15 mouse cellular contexts compared by ENCODE assay signal in the genomic region with DNA sequence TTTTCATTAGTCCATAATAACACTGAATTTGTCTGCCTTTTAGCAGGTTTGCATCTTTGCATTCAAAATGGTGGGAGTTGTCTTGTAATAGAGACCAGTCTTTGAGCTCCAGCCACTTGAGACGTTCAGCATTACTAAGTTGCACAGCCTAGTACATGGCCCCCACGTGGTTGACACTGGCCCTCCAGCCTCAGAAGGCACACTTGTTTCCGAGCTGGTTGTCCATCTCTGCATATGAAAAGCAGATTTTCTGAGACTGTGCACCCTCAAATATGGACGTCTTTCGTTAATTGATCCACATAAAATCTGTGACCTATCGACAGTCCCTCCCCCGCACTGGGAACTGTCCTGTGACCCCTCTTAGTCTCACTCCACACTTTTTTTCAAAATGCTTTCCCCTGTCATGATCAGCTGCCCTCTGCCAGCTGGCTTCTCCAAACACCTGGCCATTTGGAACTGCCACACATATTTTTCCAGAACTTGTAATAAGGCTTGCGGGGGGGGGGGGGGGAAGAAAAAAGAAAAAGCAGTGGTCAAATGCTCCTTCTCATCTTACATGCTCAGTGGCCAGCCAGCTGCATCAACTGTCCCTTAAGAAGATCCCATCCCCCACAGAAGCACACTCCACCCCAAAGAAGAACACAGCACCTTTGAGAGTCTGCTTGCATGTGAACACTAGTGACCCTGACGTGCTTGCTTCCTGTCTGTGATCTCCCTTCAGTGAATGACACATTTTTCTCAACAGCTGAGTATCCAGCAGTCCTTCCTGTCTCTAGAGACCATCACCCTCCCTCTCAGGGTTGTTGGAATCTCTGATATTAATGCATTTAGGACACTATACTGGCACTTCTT.
A peak's percentile ranks its signal among the peaks of the same experiment; 100 is the strongest.
DNase-seq lines count a peak whose midpoint lies in the region; ATAC-seq and TF ChIP-seq lines count a peak whose summit lies in the region.
"Had no signal": no experiment of that assay in that cellular context is flagged by ENCODE, and none has a peak within 500 bp of the region (broad histone marks: within the 10 kb centered on the region; RNA-seq: fewer than 3 reads in every experiment).

No protein-coding gene starts in this region.

- intact Hi-C loops in heart, postnatal 25 days (cut with DNase I), result no loop called here

- WGBS in heart, embryonic 14.5 days, result 70% methylated on average over 8 of the region's 9 CpGs
- 47% methylated on average over 8 of the region's 9 CpGs for WGBS in lung, embryonic 16.5 days
- 42% methylated on average over 9 of the region's 9 CpGs for WGBS in embryonic facial prominence, embryonic 11.5 days
- 52% methylated on average over 8 of the region's 9 CpGs for WGBS in limb, embryonic 14.5 days

- no peak for DNase-seq in heart, postnatal 25 days (ENCODE audit: low spot score)
- no peak for DNase-seq in lung, adult 18-20 months
- peak; percentile 42 for DNase-seq in embryonic facial prominence, embryonic 11.5 days (ENCODE audit: low spot score)
- DNase-seq in limb, embryonic 14.5 days (ENCODE audit: low spot score), result no peak
- no peak for DNase-seq in ovary, adult 18-20 months (ENCODE audit: low spot score)
- no peak for DNase-seq in gastrocnemius, postnatal 4 days (ENCODE audit: low spot score in 2 of 2)
- DNase-seq: cerebellum, adult 11 months; kidney, postnatal 25 days; right cerebral cortex, adult 18-20 months; thymus, postnatal 4 days had no signal

- ATAC-seq in heart, embryonic 14.5 days (ENCODE audit: insufficient number of reproducible peaks, insufficient read depth, low FRiP score, low read depth), result no peak
- peak; percentile 75 for ATAC-seq in lung, embryonic 16.5 days (ENCODE audit: low read depth)
- ATAC-seq in embryonic facial prominence, embryonic 11.5 days (replicated peaks; ENCODE audit: insufficient number of reproducible peaks, low FRiP score, low TSS enrichment, low read depth), result 0 out of 2 replicates have a peak, but pooled peaks have one; percentile 50
- ATAC-seq in limb, embryonic 14.5 days (ENCODE audit: low FRiP score, low read depth), result peak; percentile 80

- H3K4me3 ChIP-seq in heart, embryonic 14.5 days (ENCODE audit: control insufficient read depth in 1 of 2, insufficient read depth in 1 of 2, low read depth in 1 of 2, low read length in 2 of 2), result no peak overlapping the region
- no peak overlapping the region for H3K4me3 ChIP-seq in lung, embryonic 16.5 days (ENCODE audit: low read length)
- H3K4me3 ChIP-seq in embryonic facial prominence, embryonic 11.5 days (ENCODE audit: low read depth, low read length), result no peak overlapping the region
- H3K4me3 ChIP-seq in limb, embryonic 14.5 days (replicated peaks; ENCODE audit: low read length), result no peak overlapping the region
- H3K4me3 ChIP-seq: limb, embryonic 15.5 days had no signal

- H3K4me1 ChIP-seq in heart, embryonic 14.5 days (ENCODE audit: control insufficient read depth in 2 of 2, insufficient read depth in 2 of 2, low read length in 2 of 2), result peaks cover 6 to 12% of the 10 kb centered on the region in 2 experiments; a peak in 3 of 4 replicates
- peaks cover 8% of the 10 kb centered on the region for H3K4me1 ChIP-seq in lung, embryonic 16.5 days (replicated peaks; ENCODE audit: control insufficient read depth, insufficient read depth, low read length)
- H3K4me1 ChIP-seq in embryonic facial prominence, embryonic 11.5 days (ENCODE audit: control insufficient read depth, insufficient read depth, low read length), result no peaks in the 10 kb centered on the region
- H3K4me1 ChIP-seq in limb, embryonic 14.5 days (ENCODE audit: control insufficient read depth, insufficient read depth, low read length), result 0 out of 2 replicates have a peak, but pooled peaks cover 7% of the 10 kb centered on the region
- H3K4me1 ChIP-seq: limb, embryonic 15.5 days had no signal

- H3K27ac ChIP-seq in heart, embryonic 14.5 days (replicated peaks in 1 of 2; ENCODE audit: control insufficient read depth in 1 of 2, insufficient read depth in 1 of 2, low read depth in 2 of 2, low read length in 2 of 2), result peak overlapping the region; percentile 29 to 52; a peak in 2 of 4 replicates
- H3K27ac ChIP-seq in lung, embryonic 16.5 days (ENCODE audit: low read length), result peak overlapping the region; percentile 65
- H3K27ac ChIP-seq in embryonic facial prominence, embryonic 11.5 days (replicated peaks; ENCODE audit: low read depth, low read length), result no peak overlapping the region
- H3K27ac ChIP-seq in limb, embryonic 14.5 days (replicated peaks; ENCODE audit: low read depth, low read length), result no peak overlapping the region
- H3K27ac ChIP-seq: limb, embryonic 15.5 days; macrophage; stomach, postnatal 0 days had no signal

- H3K9me3 ChIP-seq in heart, embryonic 14.5 days (ENCODE audit: control insufficient read depth, low read length), result no peaks in the 10 kb centered on the region
- H3K9me3 ChIP-seq in lung, embryonic 16.5 days (ENCODE audit: control insufficient read depth, low read length), result no peaks in the 10 kb centered on the region
- no peaks in the 10 kb centered on the region for H3K9me3 ChIP-seq in embryonic facial prominence, embryonic 11.5 days (replicated peaks; ENCODE audit: control insufficient read depth, low read length)
- no peaks in the 10 kb centered on the region for H3K9me3 ChIP-seq in limb, embryonic 14.5 days (ENCODE audit: control insufficient read depth, low read length)
- H3K9me3 ChIP-seq: limb, embryonic 15.5 days had no signal

- TF ChIP-seq POLR2A in limb, embryonic 14.5 days (IDR thresholded peaks at IDR 0.05; ENCODE audit: borderline replicate concordance, extremely low read depth, insufficient read depth, insufficient read length), result no peak

- H3K9ac ChIP-seq in heart, embryonic 14.5 days (ENCODE audit: low read length), result no peak overlapping the region
- H3K9ac ChIP-seq in lung, embryonic 16.5 days (ENCODE audit: low read length), result no peak overlapping the region
- H3K9ac ChIP-seq in embryonic facial prominence, embryonic 11.5 days (replicated peaks; ENCODE audit: low read length), result no peak overlapping the region
- no peak overlapping the region for H3K9ac ChIP-seq in limb, embryonic 14.5 days (ENCODE audit: low read depth, low read length, severe bottlenecking)
- H3K9ac ChIP-seq: limb, embryonic 15.5 days had no signal

- H3K4me2 ChIP-seq in heart, embryonic 14.5 days (ENCODE audit: low read length), result no peak overlapping the region
- no peak overlapping the region for H3K4me2 ChIP-seq in lung, embryonic 16.5 days (ENCODE audit: low read depth, low read length)
- no peak overlapping the region for H3K4me2 ChIP-seq in embryonic facial prominence, embryonic 11.5 days (ENCODE audit: low read depth, low read length)
- no peak overlapping the region for H3K4me2 ChIP-seq in limb, embryonic 14.5 days (replicated peaks; ENCODE audit: low read depth, low read length, severe bottlenecking)
- H3K4me2 ChIP-seq: limb, embryonic 15.5 days had no signal

- no peaks in the 10 kb centered on the region for H3K27me3 ChIP-seq in heart, embryonic 14.5 days (ENCODE audit: control insufficient read depth, insufficient read depth, low read length)
- H3K27me3 ChIP-seq in lung, embryonic 16.5 days (ENCODE audit: control insufficient read depth, insufficient read depth, low read depth, low read length), result no peaks in the 10 kb centered on the region
- H3K27me3 ChIP-seq in embryonic facial prominence, embryonic 11.5 days (ENCODE audit: control insufficient read depth, insufficient read depth, low read length), result no peaks in the 10 kb centered on the region
- H3K27me3 ChIP-seq in limb, embryonic 14.5 days (ENCODE audit: control insufficient read depth, insufficient read depth, low read length), result no peaks in the 10 kb centered on the region
- H3K27me3 ChIP-seq: limb, embryonic 15.5 days had no signal

- H3K36me3 ChIP-seq in heart, embryonic 14.5 days (ENCODE audit: control insufficient read depth, insufficient read depth, low read length), result no peaks in the 10 kb centered on the region
- H3K36me3 ChIP-seq in lung, embryonic 16.5 days (ENCODE audit: control insufficient read depth, insufficient read depth, low read length), result no peaks in the 10 kb centered on the region
- no peaks in the 10 kb centered on the region for H3K36me3 ChIP-seq in embryonic facial prominence, embryonic 11.5 days (replicated peaks; ENCODE audit: control insufficient read depth, insufficient read depth, low read depth, low read length)
- H3K36me3 ChIP-seq in limb, embryonic 14.5 days (ENCODE audit: control insufficient read depth, insufficient read depth, low read length), result no peaks in the 10 kb centered on the region
- H3K36me3 ChIP-seq: limb, embryonic 15.5 days had no signal

Comparison
In these comparisons a context has a peak if more than half of its experiments do, and no peak if none do; other contexts are left out.
1. H3K27ac ChIP-seq: peak in heart, embryonic 14.5 days (2 of 2) and lung, embryonic 16.5 days (single experiment); none in embryonic facial prominence, embryonic 11.5 days (single experiment) and limb, embryonic 14.5 days (single experiment).